Mouse (Mus musculus): ENCODE data around the gene Numbl.

Gene Numbl

GRCm38 (mm10) chr7:27326101-27326880, 68.1 kb downstream of the Numbl start:
- DNase-seq, result peak; percentile 50 to 59

- DNase-seq, result no peak
Measured at GRCm38 (mm10) chr7:27327500-27327899, 69.3 kb downstream of the Numbl start.

- no peak for DNase-seq
Measured at GRCm38 (mm10) chr7:27328161-27328560, 69.9 kb downstream of the Numbl start.

GRCm38 (mm10) chr7:27328648-27329047, 70.4 kb downstream of the Numbl start:
- DNase-seq, result no peak

- DNase-seq, result peak; percentile 92 to 96
Measured at GRCm38 (mm10) chr7:27329326-27329947, 71.2 kb downstream of the Numbl start.

GRCm38 (mm10) chr7:27329981-27330380, 71.7 kb downstream of the Numbl start:
- no peak for DNase-seq

GRCm38 (mm10) chr7:27330709-27331540, 72.7 kb downstream of the Numbl start:
- peak; percentile 58 to 70 for DNase-seq

GRCm38 (mm10) chr7:27331541-27331851, 73.3 kb downstream of the Numbl start:
- DNase-seq, result no peak

Data from cerebellum, postnatal 14 days (tissue).